Mouse (Mus musculus) C2C12 (cell line): ENCODE results near the gene Kansl1l.

ENCODE experiments used
- CTCF ChIP-seq: IDR thresholded peaks from one replicate; pipeline ENCODE4 v1.5.1; 2011; ENCODE audit not compliant: control insufficient read depth, insufficient read depth, insufficient read length
- FOSL1 ChIP-seq: IDR thresholded peaks from one replicate; pipeline ENCODE4 v1.8.0; 2011; ENCODE audit warnings: mild to moderate bottlenecking, low read length; ENCODE audit not compliant: poor library complexity, insufficient read depth, severe bottlenecking
- MAX ChIP-seq: IDR thresholded peaks from one replicate; pipeline ENCODE4 v1.6.1; 2011; ENCODE audit warnings: mild to moderate bottlenecking, control low read depth
- MYOD1 ChIP-seq: IDR thresholded peaks from one replicate; pipeline ENCODE4 v1.6.1; 2011; ENCODE audit warnings: low read depth; ENCODE audit not compliant: control insufficient read depth, insufficient read length
- USF1 ChIP-seq: IDR thresholded peaks from one replicate; pipeline ENCODE4 v1.6.1; 2011; ENCODE audit warnings: low read depth, mild to moderate bottlenecking, control low read depth, moderate library complexity

DNA sequence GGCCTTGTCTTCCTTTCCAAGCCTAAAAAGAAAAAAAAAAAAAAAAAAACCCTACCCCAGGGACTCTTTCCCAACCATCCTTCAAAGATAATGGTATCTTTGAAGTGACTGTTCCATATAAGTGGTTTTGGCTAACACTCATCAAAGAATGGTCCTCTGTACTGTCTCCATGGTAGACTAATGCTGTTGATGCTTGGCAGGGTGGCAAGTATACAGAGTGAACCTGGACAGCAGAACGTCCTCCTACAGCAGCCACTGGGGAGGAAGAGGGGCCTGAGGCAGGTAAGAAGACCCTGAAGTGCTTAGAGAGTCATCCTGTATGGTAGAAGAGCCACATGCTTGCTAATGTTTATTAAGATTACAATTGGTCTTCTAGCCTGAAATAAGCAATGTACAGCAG lies 125.1 kb downstream of the Kansl1l start:
- TF ChIP-seq CTCF (no peak), MAX (no peak), USF1 (no peak), FOSL1 (no peak), MYOD1 (no peak)
